Mouse (Mus musculus): ENCODE measurements at regions not wholly inside any gene's neighbourhood (a gene's known extent, or its start where the extent isn't known, plus 50 kb on each side); places are given as distances from the start of the nearest gene placed in this dataset.
A peak's percentile ranks its signal among the peaks of the same experiment; 100 is the strongest.

DNA sequence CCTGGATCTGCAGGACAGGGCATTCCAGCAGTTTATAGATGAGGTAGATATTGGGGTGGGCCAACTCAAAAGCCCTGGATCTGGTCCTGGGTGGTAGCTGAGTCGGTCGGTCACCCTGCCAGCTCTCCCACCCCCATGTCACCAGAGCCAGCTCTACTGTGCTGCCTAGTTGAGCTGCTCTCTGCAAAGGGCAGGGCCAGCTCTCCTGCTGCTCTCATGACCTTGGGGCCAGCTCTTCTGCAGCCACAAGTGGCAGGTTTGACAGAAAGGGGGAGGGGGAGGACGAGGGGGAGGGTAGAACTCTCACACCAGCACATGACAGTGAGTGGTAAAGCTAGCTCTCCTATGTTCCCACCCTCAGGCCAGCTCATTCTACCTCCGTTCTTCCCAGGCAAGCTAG, 584.3 kb downstream of the Slc4a3 start:
- Histone ChIP-seq H3K27me3 (no peaks in the 10 kb centered on the region), H3K36me3 (no peaks in the 10 kb centered on the region), H3K27ac (no peak overlapping the region), H3K4me3 (replicated peaks) (no peak overlapping the region), H3K4me2 (no peak overlapping the region), H3K9me3 (no peaks in the 10 kb centered on the region), H3K9ac (replicated peaks) (no peak overlapping the region; the same call in 1 of the 2 replicates), H3K4me1 (replicated peaks) (no peaks in the 10 kb centered on the region)
- ATAC-seq (ENCODE audit: insufficient number of reproducible peaks, insufficient read depth, low FRiP score, low TSS enrichment, low read depth), result 0 out of 2 replicates have a peak, but pooled peaks have one; percentile 31
- 42% methylated on average over 4 of the region's 4 CpGs for WGBS

DNA sequence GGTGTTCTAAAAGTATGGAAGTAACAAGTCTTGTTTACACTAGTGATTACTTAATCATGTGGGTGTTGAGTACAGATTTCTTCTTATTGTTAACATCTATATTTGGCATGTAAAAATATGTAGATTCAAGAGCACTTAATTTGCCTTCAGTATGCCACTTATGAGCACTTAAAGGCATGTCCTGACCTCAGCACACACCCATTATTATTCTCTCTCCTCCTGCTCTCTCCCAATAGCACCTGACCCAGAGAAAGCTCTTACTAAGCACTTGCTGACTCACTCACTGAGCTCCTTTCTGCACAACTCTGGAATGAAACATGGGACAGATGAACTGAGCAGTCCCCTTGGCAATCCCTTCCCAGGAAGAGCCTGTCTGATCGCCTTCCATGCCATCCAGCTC, 590.7 kb downstream of the Slc4a3 start:
- no peaks in the 10 kb centered on the region for H3K27me3 ChIP-seq
- no peaks in the 10 kb centered on the region for H3K9me3 ChIP-seq
- peaks cover 7% of the 10 kb centered on the region; the same call in 1 of the 2 replicates for H3K4me1 ChIP-seq (replicated peaks)
- H3K27ac ChIP-seq, result no peak overlapping the region
- no peak overlapping the region for H3K4me2 ChIP-seq
- 81% methylated on average over 1 of the region's 1 CpGs for WGBS
- H3K4me3 ChIP-seq (replicated peaks), result no peak overlapping the region
- ATAC-seq (ENCODE audit: insufficient number of reproducible peaks, insufficient read depth, low FRiP score, low TSS enrichment, low read depth), result no peak
- H3K9ac ChIP-seq (replicated peaks), result no peak overlapping the region
- no peaks in the 10 kb centered on the region for H3K36me3 ChIP-seq

DNA sequence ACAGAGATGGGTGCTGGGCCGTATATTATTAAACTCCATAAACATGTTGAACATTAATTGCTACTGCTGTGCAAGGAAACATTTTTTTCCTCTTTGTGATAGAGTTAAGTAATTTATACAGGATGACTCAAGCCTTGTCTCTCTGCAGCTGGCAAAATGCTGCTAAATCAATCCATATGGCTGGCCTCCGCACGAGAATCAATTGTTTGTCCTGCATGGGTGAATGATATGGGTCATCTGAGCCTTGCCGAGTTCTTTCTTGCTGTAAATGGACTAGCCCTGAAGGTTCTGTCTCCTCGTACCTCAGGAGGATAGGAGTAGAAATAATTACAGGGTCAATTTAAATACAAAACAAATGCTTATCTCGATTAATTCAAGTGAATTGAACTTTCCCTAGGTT, 591.6 kb downstream of the Slc4a3 start:
- H3K9me3 ChIP-seq, result no peaks in the 10 kb centered on the region
- 39% methylated on average over 6 of the region's 6 CpGs for WGBS
- H3K9ac ChIP-seq (replicated peaks), result no peak overlapping the region
- H3K27ac ChIP-seq, result no peak overlapping the region
- ATAC-seq (ENCODE audit: insufficient number of reproducible peaks, insufficient read depth, low FRiP score, low TSS enrichment, low read depth), result no peak
- H3K4me2 ChIP-seq, result no peak overlapping the region
- H3K36me3 ChIP-seq, result no peaks in the 10 kb centered on the region
- H3K4me3 ChIP-seq (replicated peaks), result no peak overlapping the region
- H3K27me3 ChIP-seq, result no peaks in the 10 kb centered on the region
- peaks cover 7% of the 10 kb centered on the region; the same call in 1 of the 2 replicates for H3K4me1 ChIP-seq (replicated peaks)

DNA sequence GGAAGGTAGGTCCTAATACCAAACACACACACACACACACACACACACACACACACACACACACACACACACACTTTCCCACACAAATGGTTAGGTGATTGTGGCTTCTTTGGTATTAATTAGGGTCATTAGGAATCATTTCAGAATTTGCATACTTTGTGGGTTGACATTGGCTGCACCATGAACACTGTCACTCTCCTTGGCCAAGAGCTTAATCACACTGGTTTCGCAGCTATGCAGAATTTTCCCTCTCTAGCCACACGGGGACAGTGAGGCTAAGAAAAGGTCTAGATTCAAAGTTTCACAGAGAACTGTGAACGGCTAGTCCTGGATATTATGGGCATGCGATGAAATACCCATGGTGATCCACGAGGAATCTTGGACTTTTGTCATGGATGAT, 597.5 kb downstream of the Slc4a3 start:
- H3K9me3 ChIP-seq, result no peaks in the 10 kb centered on the region
- WGBS, result 78% methylated on average over 5 of the region's 5 CpGs
- no peaks in the 10 kb centered on the region for H3K36me3 ChIP-seq
- no peaks in the 10 kb centered on the region for H3K4me1 ChIP-seq (replicated peaks)
- H3K4me2 ChIP-seq, result no peak overlapping the region
- ATAC-seq (ENCODE audit: insufficient number of reproducible peaks, insufficient read depth, low FRiP score, low TSS enrichment, low read depth), result no peak
- H3K27ac ChIP-seq, result no peak overlapping the region
- no peaks in the 10 kb centered on the region for H3K27me3 ChIP-seq
- no peak overlapping the region for H3K9ac ChIP-seq (replicated peaks)
- no peak overlapping the region for H3K4me3 ChIP-seq (replicated peaks)

DNA sequence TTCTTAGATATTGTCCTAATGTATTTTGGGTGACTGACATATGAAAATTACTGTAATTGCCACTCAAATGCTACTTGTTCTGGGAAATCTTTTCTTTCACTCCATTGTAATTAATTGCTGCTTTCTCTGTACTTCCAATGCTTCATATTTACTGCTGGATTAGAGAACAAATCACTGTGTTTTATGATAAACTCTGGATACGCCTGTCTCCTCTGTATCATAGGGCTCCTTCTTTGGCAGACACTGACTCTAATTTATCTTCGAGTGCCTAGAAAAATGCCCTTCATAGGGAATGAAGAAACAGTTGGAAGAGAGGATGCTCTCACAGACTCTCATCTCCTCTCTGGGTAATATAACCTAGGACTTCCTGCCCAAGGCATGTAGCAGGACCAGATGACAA, 602.9 kb downstream of the Slc4a3 start:
- WGBS, result 81% methylated on average over 2 of the region's 2 CpGs
- ATAC-seq (ENCODE audit: insufficient number of reproducible peaks, insufficient read depth, low FRiP score, low TSS enrichment, low read depth), result no peak
- no peaks in the 10 kb centered on the region for H3K36me3 ChIP-seq

DNA sequence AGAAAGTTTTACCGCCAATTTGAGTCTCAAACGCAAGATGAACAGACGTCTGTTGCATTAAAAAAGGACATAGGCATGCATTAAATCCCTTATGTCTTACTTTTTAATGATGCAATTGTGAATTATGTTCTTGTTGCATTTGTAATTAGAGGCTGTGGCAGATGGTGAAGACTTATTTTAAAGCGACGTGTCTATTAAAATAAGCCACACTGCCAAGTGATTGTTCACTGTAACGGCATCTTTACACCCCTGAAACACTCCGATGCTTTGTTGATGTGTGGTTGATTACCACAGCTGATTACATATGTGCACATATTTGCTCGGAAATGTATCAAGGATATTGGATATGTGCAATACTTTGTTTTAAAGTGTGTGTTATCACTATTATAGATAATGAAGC, 610.2 kb downstream of the Slc4a3 start:
- no peak for ATAC-seq (ENCODE audit: insufficient number of reproducible peaks, insufficient read depth, low FRiP score, low TSS enrichment, low read depth)
- no peaks in the 10 kb centered on the region for H3K36me3 ChIP-seq
- no peak overlapping the region for H3K27ac ChIP-seq
- WGBS, result 72% methylated on average over 8 of the region's 8 CpGs
- no peak overlapping the region for H3K9ac ChIP-seq (replicated peaks)
- H3K4me1 ChIP-seq (replicated peaks), result no peaks in the 10 kb centered on the region
- H3K9me3 ChIP-seq, result no peaks in the 10 kb centered on the region
- no peak overlapping the region for H3K4me3 ChIP-seq (replicated peaks)
- H3K27me3 ChIP-seq, result no peaks in the 10 kb centered on the region
- H3K4me2 ChIP-seq, result no peak overlapping the region

More for the DNA sequence above, 602.9 kb downstream of the Slc4a3 start:
- no peak overlapping the region for H3K4me3 ChIP-seq (replicated peaks)
- H3K9ac ChIP-seq (replicated peaks), result no peak overlapping the region
- no peak overlapping the region for H3K27ac ChIP-seq
- no peaks in the 10 kb centered on the region for H3K27me3 ChIP-seq
- H3K4me2 ChIP-seq, result no peak overlapping the region
- no peaks in the 10 kb centered on the region for H3K4me1 ChIP-seq (replicated peaks)
- H3K9me3 ChIP-seq, result no peaks in the 10 kb centered on the region

DNA sequence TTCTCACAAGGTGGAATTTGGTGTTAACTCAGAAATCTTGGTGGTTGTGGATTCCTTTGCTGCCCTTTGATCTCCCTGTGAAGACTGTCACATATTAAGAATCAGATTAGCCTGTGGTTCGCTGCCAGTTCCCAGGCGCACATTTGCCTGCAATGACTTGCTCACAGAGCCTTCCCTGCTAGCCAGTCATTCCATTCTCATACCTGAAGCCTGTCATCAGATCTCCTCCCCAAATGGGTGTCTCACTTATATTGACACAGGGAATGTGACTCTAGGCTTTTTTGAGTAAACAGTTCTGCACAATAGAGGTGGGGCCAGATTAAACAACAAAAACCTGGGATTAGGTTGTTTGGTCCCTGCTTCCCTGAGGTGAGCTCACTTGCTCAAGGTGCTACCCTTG, 621.4 kb downstream of the Slc4a3 start:
- Histone ChIP-seq H3K9ac (replicated peaks) (no peak overlapping the region), H3K4me2 (no peak overlapping the region), H3K36me3 (no peaks in the 10 kb centered on the region), H3K9me3 (no peaks in the 10 kb centered on the region), H3K4me3 (replicated peaks) (no peak overlapping the region), H3K27me3 (no peaks in the 10 kb centered on the region), H3K27ac (no peak overlapping the region), H3K4me1 (replicated peaks) (peaks cover 6% of the 10 kb centered on the region; the same call in 1 of the 2 replicates)
- 51% methylated on average over 2 of the region's 2 CpGs for WGBS
- no peak for ATAC-seq (ENCODE audit: insufficient number of reproducible peaks, insufficient read depth, low FRiP score, low TSS enrichment, low read depth)

DNA sequence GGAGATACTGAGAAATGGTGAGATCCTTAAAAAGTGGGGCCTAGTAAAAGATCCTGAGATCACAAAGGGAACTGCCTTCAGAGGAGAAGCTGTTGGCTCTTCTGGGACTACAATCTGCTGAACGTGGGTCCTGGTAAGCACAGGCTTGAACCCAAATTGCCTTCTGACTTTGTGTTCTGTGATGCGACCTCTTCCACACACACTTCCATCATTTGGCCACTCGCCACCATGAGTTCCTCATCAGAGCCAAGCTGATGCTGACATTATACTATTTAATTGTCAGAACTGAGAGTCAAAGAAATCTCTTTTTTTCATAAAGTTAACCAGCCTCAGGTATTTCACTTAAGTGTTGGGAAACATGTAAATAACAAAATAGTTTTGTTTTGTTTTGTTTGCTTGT, 635.1 kb downstream of the Slc4a3 start:
- Histone ChIP-seq H3K9me3 (no peaks in the 10 kb centered on the region), H3K9ac (replicated peaks) (no peak overlapping the region), H3K36me3 (no peaks in the 10 kb centered on the region), H3K4me1 (replicated peaks) (no peaks in the 10 kb centered on the region), H3K4me2 (no peak overlapping the region), H3K27ac (no peak overlapping the region), H3K4me3 (replicated peaks) (no peak overlapping the region), H3K27me3 (no peaks in the 10 kb centered on the region)
- no peak for ATAC-seq (ENCODE audit: insufficient number of reproducible peaks, insufficient read depth, low FRiP score, low TSS enrichment, low read depth)
- WGBS, result 81% methylated on average over 3 of the region's 3 CpGs

DNA sequence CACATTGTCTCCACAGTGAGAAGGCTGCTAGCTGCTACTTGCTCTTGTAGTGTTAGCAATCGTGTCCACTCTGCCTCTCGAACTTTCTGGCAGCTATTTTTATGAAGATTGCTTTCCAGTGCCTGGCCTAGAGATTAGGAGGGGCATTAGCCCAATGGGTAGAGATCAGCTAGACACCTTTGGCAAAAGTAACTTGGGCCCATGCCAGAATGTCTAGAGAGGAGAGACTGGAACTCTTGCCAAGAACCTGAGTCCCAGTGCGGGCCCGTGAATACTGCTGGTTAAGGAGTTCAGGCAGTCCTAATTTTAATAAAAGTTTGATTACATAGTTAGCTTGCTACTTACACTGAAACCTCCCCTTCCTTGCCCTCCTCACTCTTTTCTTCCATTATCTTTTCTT, 648.8 kb downstream of the Slc4a3 start:
- H3K27ac ChIP-seq, result no peak overlapping the region
- WGBS, result 74% methylated on average over 4 of the region's 4 CpGs
- no peaks in the 10 kb centered on the region for H3K9me3 ChIP-seq
- H3K4me3 ChIP-seq (replicated peaks), result no peak overlapping the region
- H3K4me1 ChIP-seq (replicated peaks), result peaks cover 16% of the 10 kb centered on the region
- H3K27me3 ChIP-seq, result no peaks in the 10 kb centered on the region
- no peak overlapping the region for H3K4me2 ChIP-seq
- ATAC-seq (ENCODE audit: insufficient number of reproducible peaks, insufficient read depth, low FRiP score, low TSS enrichment, low read depth), result no peak
- H3K36me3 ChIP-seq, result no peaks in the 10 kb centered on the region
- no peak overlapping the region for H3K9ac ChIP-seq (replicated peaks)

DNA sequence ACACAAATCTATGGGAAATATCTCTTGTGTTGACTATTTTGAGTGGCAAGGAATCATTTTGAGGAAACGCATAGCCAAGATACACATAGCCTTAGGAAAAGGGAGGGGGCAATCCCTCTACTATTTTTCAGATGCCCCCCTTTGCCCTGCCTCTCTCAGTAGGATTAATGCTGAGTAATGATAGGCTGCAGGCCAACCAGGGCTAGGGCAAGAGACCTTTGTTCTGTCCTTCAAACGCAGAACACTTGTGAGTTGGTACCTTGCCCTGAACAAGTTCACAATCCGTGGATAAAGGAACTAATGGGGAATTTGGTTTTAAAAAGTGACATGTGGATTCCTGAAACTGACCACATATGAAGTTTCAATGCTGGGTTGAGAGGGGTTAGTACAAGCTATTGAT, 651.6 kb downstream of the Slc4a3 start:
- H3K9ac ChIP-seq (replicated peaks), result no peak overlapping the region
- WGBS, result 82% methylated on average over 3 of the region's 3 CpGs
- H3K4me3 ChIP-seq (replicated peaks), result no peak overlapping the region
- H3K4me1 ChIP-seq (replicated peaks), result peaks cover 16% of the 10 kb centered on the region
- H3K9me3 ChIP-seq, result no peaks in the 10 kb centered on the region
- no peak overlapping the region for H3K27ac ChIP-seq
- H3K36me3 ChIP-seq, result no peaks in the 10 kb centered on the region
- no peak for ATAC-seq (ENCODE audit: insufficient number of reproducible peaks, insufficient read depth, low FRiP score, low TSS enrichment, low read depth)
- H3K4me2 ChIP-seq, result no peak overlapping the region
- no peaks in the 10 kb centered on the region for H3K27me3 ChIP-seq

DNA sequence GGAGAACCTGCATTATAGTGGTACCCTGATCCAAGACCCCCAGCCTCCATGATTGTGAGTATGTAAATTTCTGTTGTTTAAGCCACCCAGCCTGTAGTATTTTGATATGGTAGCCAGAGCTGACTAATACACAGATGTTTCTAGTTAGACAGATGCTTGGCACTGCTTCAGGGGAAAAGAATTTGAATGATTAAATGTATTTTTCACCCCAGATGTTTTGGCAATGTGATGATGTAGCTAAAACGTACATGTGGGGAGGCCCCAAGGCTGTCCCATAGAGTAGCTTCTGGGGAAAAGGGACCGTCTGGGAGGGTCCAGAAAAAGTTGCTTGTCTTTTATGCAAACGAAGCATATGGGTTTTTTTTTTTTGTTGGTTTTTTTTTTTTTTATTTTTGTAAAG, 654.8 kb downstream of the Slc4a3 start:
- Histone ChIP-seq H3K27ac (no peak overlapping the region), H3K4me1 (replicated peaks) (peaks cover 8% of the 10 kb centered on the region; the same call in 1 of the 2 replicates), H3K4me3 (replicated peaks) (no peak overlapping the region), H3K27me3 (no peaks in the 10 kb centered on the region), H3K36me3 (no peaks in the 10 kb centered on the region), H3K9ac (replicated peaks) (no peak overlapping the region), H3K9me3 (no peaks in the 10 kb centered on the region), H3K4me2 (no peak overlapping the region)
- WGBS, result 41% methylated on average over 3 of the region's 3 CpGs
- no peak for ATAC-seq (ENCODE audit: insufficient number of reproducible peaks, insufficient read depth, low FRiP score, low TSS enrichment, low read depth)

DNA sequence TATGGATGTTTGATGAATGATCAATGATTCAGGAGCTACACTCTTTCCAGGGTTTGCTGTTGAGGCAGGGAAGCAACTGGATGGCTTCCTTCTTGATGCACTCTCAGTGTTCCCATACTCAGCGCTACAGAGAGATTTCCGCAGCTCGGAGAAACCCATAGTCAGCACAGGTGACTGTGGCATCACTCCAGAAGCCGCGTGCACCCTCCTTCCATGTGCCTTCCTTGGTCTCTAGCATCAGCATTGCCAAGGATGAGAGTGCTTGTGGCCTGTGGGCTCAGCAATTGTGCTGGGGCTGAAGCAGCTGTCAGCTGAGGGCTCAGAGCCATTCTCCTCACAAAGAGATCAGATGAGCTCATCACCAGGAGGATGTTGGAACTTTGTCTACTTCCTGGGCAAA, 666.4 kb downstream of the Slc4a3 start:
- H3K4me2 ChIP-seq, result no peak overlapping the region
- H3K4me3 ChIP-seq (replicated peaks), result no peak overlapping the region
- H3K4me1 ChIP-seq (replicated peaks), result no peaks in the 10 kb centered on the region
- no peak for ATAC-seq (ENCODE audit: insufficient number of reproducible peaks, insufficient read depth, low FRiP score, low TSS enrichment, low read depth)
- no peaks in the 10 kb centered on the region for H3K9me3 ChIP-seq
- no peaks in the 10 kb centered on the region for H3K36me3 ChIP-seq
- no peaks in the 10 kb centered on the region for H3K27me3 ChIP-seq
- no peak overlapping the region for H3K27ac ChIP-seq
- H3K9ac ChIP-seq (replicated peaks), result no peak overlapping the region
- 97% methylated on average over 5 of the region's 5 CpGs for WGBS
